Mouse (Mus musculus) liver, embryonic 11.5 days (tissue): ENCODE measurements around the gene D10Wsu102e. TPM values are rescaled to one million over a fixed set of nuclear protein-coding genes. Genes with fewer than 3 reads are reported as not detected.
A peak's percentile ranks its signal among the peaks of the same experiment; 100 is the strongest.

Experiments used
- ATAC-seq: fragments of 200-750 bp; cut with Nextera tagmentation; replicated peaks from 2 replicates; pipeline ENCODE4 v1.8.0; 2017; ENCODE audit warnings: moderate number of reproducible peaks, mild to moderate bottlenecking, moderate TSS enrichment, moderate library complexity; ENCODE audit not compliant: low FRiP score
- DNase-seq: peaks from one replicate; pipeline ENCODE4 v3.0.0-alpha.2; 2017; ENCODE audit warnings: low spot score
- H3K27ac ChIP-seq: fragments of 300-500 bp; sonication (generic); 2 replicates; pipeline ENCODE4 v1.5.1; 2014; ENCODE audit warnings: mild to moderate bottlenecking, low read depth, low read length, control low read depth
- H3K27me3 ChIP-seq: fragments of 300-500 bp; sonication (generic); replicated peaks from 2 replicates; pipeline ENCODE4 v1.6.1; 2014; ENCODE audit warnings: low read length, mixed read lengths; ENCODE audit not compliant: control insufficient read depth, insufficient read depth
- H3K36me3 ChIP-seq: fragments of 300-500 bp; sonication (generic); 2 replicates; pipeline ENCODE4 v1.6.1; 2014; ENCODE audit warnings: mild to moderate bottlenecking, low read length, moderate library complexity, mixed read lengths; ENCODE audit not compliant: control insufficient read depth, insufficient read depth
- H3K4me1 ChIP-seq: fragments of 300-500 bp; sonication (generic); replicated peaks from 2 replicates; pipeline ENCODE4 v1.6.1; 2014; ENCODE audit warnings: low read length, mixed read lengths; ENCODE audit not compliant: control insufficient read depth, insufficient read depth
- H3K4me2 ChIP-seq: fragments of 300-500 bp; sonication (generic); 2 replicates; pipeline ENCODE4 v1.6.1; 2014; ENCODE audit warnings: mild to moderate bottlenecking, control low read depth, moderate library complexity
- H3K4me3 ChIP-seq: fragments of 300-500 bp; sonication (generic); 2 replicates; pipeline ENCODE4 v1.5.1; 2014; ENCODE audit warnings: low read depth, low read length, control low read depth
- H3K9ac ChIP-seq: fragments of 300-500 bp; sonication (generic); 2 replicates; pipeline ENCODE4 v1.6.1; 2014; ENCODE audit warnings: low read depth, low read length, control low read depth
- H3K9me3 ChIP-seq: fragments of 300-500 bp; sonication (generic); 2 replicates; pipeline ENCODE4 v1.6.1; 2016; ENCODE audit warnings: low read length, inconsistent platforms, mixed read lengths; ENCODE audit not compliant: control insufficient read depth
- WGBS: fragments of 180-500 bp; shearing (Covaris S2); extraction: QIAGEN DNeasy Blood & Tissue Kit; methylation state at CpG from one replicate; pipeline ENCODE4 v1.1.7; 2014; 5-methylcytosine and 5-hydroxymethylcytosine counted together
- polyA plus RNA-seq: library from polyadenylated mRNA; unstranded; fragments of >200 nt; fragmentation: Nextera tagmentation; extraction: Ambion mirVana; gene quantifications from 2 replicates; pipeline ENCODE4 v1.2.1, GENCODE M21; 2014

Gene D10Wsu102e
- polyA plus RNA-seq, 1 experiment from 2014 or later: 0.81 TPM

- Histone ChIP-seq H3K9me3 (no peaks in the 10 kb centered on the region), H3K4me3 (no peak overlapping the region), H3K4me2 (no peak overlapping the region), H3K27me3 (no peaks in the 10 kb centered on the region), H3K27ac (no peak overlapping the region), H3K9ac (no peak overlapping the region), H3K36me3 (no peaks in the 10 kb centered on the region), H3K4me1 (peaks cover 4% of the 10 kb centered on the region)
- DNase-seq (no peak), ATAC-seq (no peak)
- WGBS: 48% methylated on average over 14 of the region's 14 CpGs
These were observed 6.2 kb upstream of the D10Wsu102e start for GRCm38 (mm10) chr10:83353680-83354332.

DNA sequence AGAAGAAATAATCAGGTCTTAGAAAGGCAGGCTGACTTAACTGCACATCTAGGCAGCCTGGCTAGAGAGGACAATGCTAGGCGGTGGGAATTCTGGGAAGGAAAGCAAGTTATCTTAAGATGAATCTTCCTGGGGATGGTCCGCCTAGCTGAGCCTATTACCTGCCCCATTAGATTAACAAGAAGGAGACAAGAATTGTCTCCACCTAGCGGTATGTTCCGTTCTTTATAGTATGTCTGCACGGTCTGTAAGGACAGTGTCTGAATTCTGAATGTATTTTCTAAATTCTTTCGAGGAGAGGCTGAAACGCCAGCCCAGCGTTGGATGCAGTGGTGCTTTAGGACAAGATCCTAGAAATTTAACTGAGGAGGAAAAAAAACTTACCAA, 5.7 kb upstream of the D10Wsu102e start:
- WGBS: 73% methylated on average over 8 of the region's 8 CpGs
- no peaks in the 10 kb centered on the region for H3K36me3 ChIP-seq
- DNase-seq (no peak), ATAC-seq (no peak)
- no peak overlapping the region for H3K27ac ChIP-seq
- H3K27me3 ChIP-seq: no peaks in the 10 kb centered on the region
- no peak overlapping the region for H3K9ac ChIP-seq
- no peak overlapping the region for H3K4me3 ChIP-seq
- no peak overlapping the region for H3K4me2 ChIP-seq
- peaks cover 9% of the 10 kb centered on the region for H3K4me1 ChIP-seq
- H3K9me3 ChIP-seq: no peaks in the 10 kb centered on the region

GRCm38 (mm10) chr10:83356416-83356815, 3.6 kb upstream of the D10Wsu102e start:
- DNase-seq (no peak), ATAC-seq (no peak)
- H3K27ac ChIP-seq: no peak overlapping the region
- no peak overlapping the region for H3K4me3 ChIP-seq
- H3K9me3 ChIP-seq: no peaks in the 10 kb centered on the region
- no peak overlapping the region for H3K9ac ChIP-seq
- no peaks in the 10 kb centered on the region for H3K36me3 ChIP-seq
- WGBS: 82% methylated on average over 12 of the region's 12 CpGs
- H3K4me1 ChIP-seq: peaks cover 16% of the 10 kb centered on the region
- no peak overlapping the region for H3K4me2 ChIP-seq
- no peaks in the 10 kb centered on the region for H3K27me3 ChIP-seq

GRCm38 (mm10) chr10:83359451-83359850, 570 bp upstream of the D10Wsu102e start:
- peaks cover 26% of the 10 kb centered on the region for H3K4me1 ChIP-seq
- H3K36me3 ChIP-seq: peaks cover 21% of the 10 kb centered on the region
- WGBS: 78% methylated on average over 4 of the region's 4 CpGs
- no peak for ATAC-seq
- no peaks in the 10 kb centered on the region for H3K9me3 ChIP-seq
- peak overlapping the region; percentile 51; the same call in 1 of the 2 replicates for H3K9ac ChIP-seq
- H3K4me3 ChIP-seq: peak overlapping the region; percentile 79
- DNase-seq: no peak
- H3K4me2 ChIP-seq: peak overlapping the region; percentile 72
- no peaks in the 10 kb centered on the region for H3K27me3 ChIP-seq
- 0 out of 2 replicates have a peak overlapping the region, but pooled peaks have one; percentile 34 for H3K27ac ChIP-seq

- DNase-seq (no peak), ATAC-seq (peak; percentile 62)
- Histone ChIP-seq H3K9ac (peak overlapping the region; percentile 78), H3K27me3 (no peaks in the 10 kb centered on the region), H3K4me2 (peak overlapping the region; percentile 72), H3K9me3 (no peaks in the 10 kb centered on the region), H3K27ac (peak overlapping the region; percentile 44; the same call in 1 of the 2 replicates), H3K4me1 (peaks cover 26% of the 10 kb centered on the region), H3K4me3 (peak overlapping the region; percentile 79), H3K36me3 (peaks cover 22% of the 10 kb centered on the region)
- under 1% methylated on average over 40 of the region's 40 CpGs for WGBS
These were observed 335 bp downstream of the D10Wsu102e start for GRCm38 (mm10) chr10:83360356-83360755.

DNA sequence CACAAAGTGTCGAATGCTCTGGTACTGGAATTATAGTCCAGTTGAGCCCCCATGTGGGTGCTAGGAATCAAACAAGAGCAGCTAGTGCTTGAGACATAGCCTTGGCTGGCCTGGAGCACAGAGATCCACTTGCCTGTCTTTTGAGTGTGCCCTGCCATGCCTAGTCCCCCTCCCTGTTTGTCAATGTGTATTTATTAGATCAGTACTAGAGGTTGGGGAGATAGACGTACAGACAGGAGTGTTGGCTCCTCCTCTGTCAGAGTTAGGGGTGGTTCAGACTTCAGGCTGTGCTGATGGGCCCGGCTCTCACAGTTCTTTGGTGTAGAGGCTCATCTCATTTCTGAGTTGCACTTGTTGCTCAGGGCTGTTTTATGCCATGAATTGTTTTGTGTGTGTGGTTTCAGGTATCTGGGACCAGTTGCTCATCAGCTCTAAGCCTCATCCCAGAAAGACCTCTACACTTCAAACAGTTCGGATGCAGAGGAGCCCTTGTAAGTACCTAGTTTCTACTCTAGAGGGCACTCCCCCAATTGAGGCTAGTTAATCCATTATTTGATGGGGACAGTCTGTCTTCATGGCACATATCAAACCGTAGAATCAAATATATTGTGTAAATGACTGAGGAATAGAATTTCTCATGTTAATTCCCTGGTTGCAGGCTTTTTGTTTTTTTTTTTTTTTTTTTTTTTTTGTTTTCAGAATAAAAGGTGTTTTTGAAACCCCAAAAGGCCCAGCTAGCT, 1.8 kb downstream of the D10Wsu102e start:
- no peak for DNase-seq
- H3K9ac ChIP-seq: no peak overlapping the region; the same call in 1 of the 2 replicates
- H3K9me3 ChIP-seq: no peaks in the 10 kb centered on the region
- peak overlapping the region; percentile 79 for H3K4me3 ChIP-seq
- no peaks in the 10 kb centered on the region for H3K27me3 ChIP-seq
- peak overlapping the region; percentile 72 for H3K4me2 ChIP-seq
- 59% methylated on average over 5 of the region's 5 CpGs for WGBS
- no peak overlapping the region for H3K27ac ChIP-seq
- peaks cover 26% of the 10 kb centered on the region for H3K4me1 ChIP-seq
- peaks cover 31% of the 10 kb centered on the region for H3K36me3 ChIP-seq
- ATAC-seq: peak; percentile 52

DNA sequence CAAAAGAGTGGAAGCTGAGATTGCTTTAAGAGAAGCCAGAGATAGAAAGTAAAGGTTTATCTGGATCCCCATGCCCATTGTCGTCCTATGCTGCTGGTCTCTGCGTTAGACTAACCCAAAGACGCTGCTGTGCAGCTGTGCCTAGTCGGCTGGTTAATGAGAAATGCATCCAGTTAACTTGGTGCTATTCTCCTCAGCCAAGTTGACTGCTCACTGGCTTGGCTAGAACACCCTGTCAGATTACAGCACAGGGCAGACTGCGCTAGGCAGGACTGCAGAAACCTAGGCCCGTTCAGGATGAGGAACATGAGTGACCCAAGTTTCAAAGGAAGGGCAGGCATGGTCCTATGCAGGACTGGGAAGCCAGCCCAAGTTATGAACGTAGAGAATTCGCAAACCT, 3.4 kb downstream of the D10Wsu102e start:
- H3K36me3 ChIP-seq: peaks cover 42% of the 10 kb centered on the region
- H3K4me3 ChIP-seq: no peak overlapping the region
- H3K27me3 ChIP-seq: no peaks in the 10 kb centered on the region
- H3K9me3 ChIP-seq: no peaks in the 10 kb centered on the region
- DNase-seq (no peak), ATAC-seq (no peak)
- H3K4me1 ChIP-seq: peaks cover 26% of the 10 kb centered on the region
- WGBS: 95% methylated on average over 8 of the region's 8 CpGs
- no peak overlapping the region for H3K4me2 ChIP-seq
- no peak overlapping the region for H3K27ac ChIP-seq
- no peak overlapping the region for H3K9ac ChIP-seq

DNA sequence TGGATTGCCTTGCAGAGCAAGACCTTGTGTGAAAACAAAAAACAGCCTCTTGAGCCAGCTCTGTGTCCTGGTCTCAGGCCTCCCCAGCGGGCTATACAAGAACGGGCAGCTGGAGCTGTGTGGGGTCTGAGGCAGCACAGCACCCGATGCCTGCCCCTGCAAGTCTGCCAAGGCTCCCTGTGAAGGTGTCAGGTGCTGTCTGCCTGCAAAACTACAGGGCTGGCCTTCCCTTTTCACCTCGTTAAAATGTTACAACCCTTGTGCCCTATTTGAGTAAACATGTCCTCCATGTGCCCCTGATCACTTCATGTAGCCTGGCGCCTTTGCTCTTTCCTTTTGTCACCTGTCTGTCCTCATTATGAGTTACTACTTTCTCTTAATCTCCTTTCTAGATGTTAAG, 8.9 kb downstream of the D10Wsu102e start:
- ATAC-seq (no peak), DNase-seq (no peak)
- H3K9ac ChIP-seq: no peak overlapping the region
- no peak overlapping the region for H3K4me2 ChIP-seq
- H3K4me3 ChIP-seq: no peak overlapping the region
- H3K27ac ChIP-seq: no peak overlapping the region
- no peaks in the 10 kb centered on the region for H3K9me3 ChIP-seq
- peaks cover 41% of the 10 kb centered on the region for H3K36me3 ChIP-seq
- WGBS: 86% methylated on average over 5 of the region's 5 CpGs
- no peaks in the 10 kb centered on the region for H3K4me1 ChIP-seq
- H3K27me3 ChIP-seq: no peaks in the 10 kb centered on the region
